8 mouse cellular contexts compared by ENCODE assay signal in genomic region chr11:33097855-33098254, GRCm38 (mm10). TPM values are rescaled to one million over a fixed set of nuclear protein-coding genes. Genes with fewer than 3 reads are reported as not detected.
DNase-seq lines count a peak whose midpoint lies in the region; ATAC-seq lines count a peak whose summit lies in the region.

No protein-coding gene starts in this region.

- H3K27me3 ChIP-seq in neural tube, embryonic 15.5 days (replicated peaks), result 0 out of 2 replicates have a peak, but pooled peaks cover 3% of the 10 kb centered on the region

- no peak overlapping the region for H3K4me3 ChIP-seq in neural tube, embryonic 15.5 days (replicated peaks)

- no peaks in the 10 kb centered on the region for H3K36me3 ChIP-seq in neural tube, embryonic 15.5 days

- no peak overlapping the region for H3K9ac ChIP-seq in neural tube, embryonic 15.5 days (replicated peaks)

- no peak for DNase-seq in frontal cortex, postnatal 14 days (ENCODE audit: low spot score in 2 of 2)
- DNase-seq in neural tube, embryonic 10.5 days (ENCODE audit: extremely low spot score, low spot score), result peak; percentile 64
- peak; percentile 57 for DNase-seq in brain, adult 2 months (ENCODE audit: low read depth, low spot score)
- peak; percentile 67 for DNase-seq in kidney, postnatal 10 days
- peak; percentile 44 for DNase-seq in mesoderm, embryonic 11.5 days (ENCODE audit: low read depth, low spot score)
- DNase-seq in adipocyte (ENCODE audit: low spot score), result no peak

- H3K27ac ChIP-seq in neural tube, embryonic 15.5 days (replicated peaks), result no peak overlapping the region

- peak; percentile 62 for ATAC-seq in frontal cortex, adult (ENCODE audit: low TSS enrichment)
- no peak for ATAC-seq in neural tube, embryonic 15.5 days (ENCODE audit: low FRiP score)

- 54% methylated on average over 8 of the region's 8 CpGs for WGBS in neural tube, embryonic 15.5 days

- H3K4me1 ChIP-seq in neural tube, embryonic 15.5 days, result peaks cover 11% of the 10 kb centered on the region

- no peak overlapping the region for H3K4me2 ChIP-seq in neural tube, embryonic 15.5 days

- H3K9me3 ChIP-seq in neural tube, embryonic 15.5 days (replicated peaks), result no peaks in the 10 kb centered on the region

RNA-seq across cellular contexts. Expression of gene Fgf18, which starts 49.3 kb away (rescaled TPM):
- polyA plus RNA-seq in neural tube, embryonic 15.5 days (2015; fragmentation: Nextera tagmentation; extraction: Ambion mirVana), result 9.2 and 9.7 TPM in 2 replicates

Comparison
In these comparisons a context has a peak if more than half of its experiments do, and no peak if none do; other contexts are left out.
1. DNase-seq: peak in neural tube, embryonic 10.5 days (single experiment), brain, adult 2 months (single experiment), kidney, postnatal 10 days (single experiment) and mesoderm, embryonic 11.5 days (single experiment); none in frontal cortex, postnatal 14 days (0 of 2) and adipocyte (single experiment).